Mouse (Mus musculus) macrophage (primary cell): Measurements from ENCODE around the gene Vim. TPM values are rescaled to one million over a fixed set of nuclear protein-coding genes. Genes with fewer than 3 reads are reported as not detected.

Source experiments
- H3K27ac ChIP-seq: fragments of 350-480 bp; formaldehyde crosslinking; 2 replicates; pipeline ENCODE4 v1.9.0; 2021
- H3K36me3 ChIP-seq: fragments of 350-480 bp; formaldehyde crosslinking; 2 replicates; pipeline ENCODE4 v1.9.0; 2021; ENCODE audit errors: inconsistent target
- H3K4me3 ChIP-seq: fragments of 350-480 bp; formaldehyde crosslinking; 2 replicates; pipeline ENCODE4 v1.9.0; 2021; ENCODE audit errors: inconsistent target
- H3K79me2 ChIP-seq: fragments of 350-480 bp; formaldehyde crosslinking; 2 replicates; pipeline ENCODE4 v1.9.0; 2021; ENCODE audit errors: inconsistent target
- WGBS: methylation state at CpG from one replicate; pipeline ENCODE4 v1.1.7; 2026; ENCODE audit warnings: inconsistent platforms; ENCODE audit not compliant: missing documents; 5-methylcytosine and 5-hydroxymethylcytosine counted together
- polyA plus RNA-seq: library from polyadenylated mRNA; stranded (reverse); fragments of 250-400 nt; gene quantifications from 3 replicates; pipeline ENCODE4 v1.2.4, GENCODE M21; 2018; ENCODE audit warnings: inconsistent platforms
- total RNA-seq, 78 experiments: library from RNA; depleted of rRNA; stranded (reverse); fragments of 250-400 nt; gene quantifications; 1 replicate in 9 of 78; 2 replicates in 24 of 78; 3 replicates in 43 of 78; 4 replicates in 2 of 78; pipeline ENCODE4 v1.2.4; 2018; ENCODE audit warnings: inconsistent platforms in 56 of 78

Vim gene
- total RNA-seq (2018; cell fraction: chromatin; rRNA removed) = 1,000 to 10,000 TPM in 11 of 26 experiments, 100 to 1,000 TPM in 15; 356 to 3,689 (median 853) TPM
- 1,000 to 10,000 TPM; 1,475 to 4,121 (median 2,080) TPM for total RNA-seq (2018; cell fraction: cytosol; rRNA removed)
- 1,000 to 10,000 TPM in 22 of 26 experiments, 100 to 1,000 TPM in 4; 768 to 3,052 (median 1,507) TPM for total RNA-seq (2018; cell fraction: nucleus; rRNA removed)
- 760 to 2,516 TPM (median 1,050 TPM) in 3 replicates for polyA plus RNA-seq

GRCm38 (mm10) chr2:13573408-13574065 lies at the start of gene Vim:
Gene Vim (plus strand): TSS chr2:13573927.
- H3K79me2 ChIP-seq = peaks cover 46% of the 10 kb centered on the region
- WGBS = under 1% methylated on average over 25 of the region's 26 CpGs
- peak within 1 kb of the TSS; percentile 83 for H3K4me3 ChIP-seq
- H3K27ac ChIP-seq = peak within 1 kb of the TSS; percentile 98
- peaks cover 18% of the 10 kb centered on the region for H3K36me3 ChIP-seq

GRCm38 (mm10) chr2:13526205-13526604 lies 47.5 kb upstream of the Vim start:
- no peak overlapping the region for H3K4me3 ChIP-seq
- 75% methylated on average over 2 of the region's 2 CpGs for WGBS
- no peaks in the 10 kb centered on the region for H3K79me2 ChIP-seq
- no peak overlapping the region for H3K27ac ChIP-seq
- no peaks in the 10 kb centered on the region for H3K36me3 ChIP-seq

- Histone ChIP-seq H3K4me3 (no peak overlapping the region), H3K27ac (no peak overlapping the region), H3K79me2 (no peaks in the 10 kb centered on the region), H3K36me3 (no peaks in the 10 kb centered on the region)
- WGBS = 100% methylated on average over 2 of the region's 2 CpGs
Measured at GRCm38 (mm10) chr2:13527125-13527524, 46.6 kb upstream of the Vim start.

- H3K4me3 ChIP-seq = no peak overlapping the region
- 88% methylated on average over 4 of the region's 4 CpGs for WGBS
- H3K79me2 ChIP-seq = no peaks in the 10 kb centered on the region
- H3K27ac ChIP-seq = no peak overlapping the region
- no peaks in the 10 kb centered on the region for H3K36me3 ChIP-seq
Measured at GRCm38 (mm10) chr2:13527531-13527930, 46.2 kb upstream of the Vim start.

DNA sequence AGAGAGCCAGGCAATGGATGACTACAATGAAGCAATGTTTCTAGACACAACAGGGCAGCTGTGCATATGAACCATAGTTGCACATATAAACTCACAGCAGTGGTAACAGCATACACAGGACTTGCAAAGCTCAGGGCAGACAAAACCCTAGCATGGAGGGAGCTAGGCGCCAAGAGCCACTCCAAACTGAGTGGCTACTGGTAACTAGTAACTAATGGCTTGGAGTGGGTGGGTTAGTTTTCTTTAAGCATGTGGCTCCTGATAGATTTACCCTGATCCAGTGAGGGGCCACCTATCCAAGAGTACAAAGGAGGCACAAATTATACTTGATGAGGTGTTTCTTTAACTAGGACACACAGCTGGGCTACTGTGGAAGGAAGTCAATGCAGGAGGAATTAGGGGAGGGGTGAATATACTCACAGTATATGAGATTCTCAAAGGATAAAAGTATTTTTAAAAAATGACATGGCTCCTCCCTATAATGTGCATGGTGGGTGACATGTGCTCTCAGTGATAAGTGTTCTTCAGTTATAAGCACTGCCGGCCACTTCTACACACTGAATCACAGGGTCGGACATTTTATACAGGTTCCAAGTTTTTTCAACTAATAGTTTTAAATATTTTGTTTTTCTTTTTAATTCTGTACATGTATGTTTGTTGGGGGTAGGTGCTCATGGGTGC lies 44.3 kb upstream of the Vim start:
- no peak overlapping the region for H3K27ac ChIP-seq
- no peak overlapping the region for H3K4me3 ChIP-seq
- WGBS = 89% methylated on average over 2 of the region's 3 CpGs
- no peaks in the 10 kb centered on the region for H3K36me3 ChIP-seq
- no peaks in the 10 kb centered on the region for H3K79me2 ChIP-seq

DNA sequence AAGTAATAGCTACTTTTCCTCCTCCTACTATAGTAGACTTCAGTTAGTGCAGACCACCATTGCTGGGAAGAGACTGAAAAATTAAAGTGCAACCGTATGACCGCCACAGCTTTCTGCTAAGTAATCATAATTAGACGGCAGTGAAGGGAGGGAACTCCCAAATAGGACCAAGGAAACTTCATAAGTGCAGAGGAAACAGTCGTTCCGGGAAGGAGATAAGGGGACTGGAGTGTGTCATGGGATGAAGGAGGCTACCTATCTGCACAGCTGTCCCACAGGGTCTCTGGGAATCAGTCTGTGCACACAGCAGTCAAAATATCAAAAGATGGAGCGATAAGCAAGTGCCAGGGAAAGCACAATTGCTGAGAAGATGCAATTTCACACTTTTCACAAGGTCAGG lies 43.1 kb upstream of the Vim start:
- no peaks in the 10 kb centered on the region for H3K36me3 ChIP-seq
- 92% methylated on average over 6 of the region's 6 CpGs for WGBS
- no peaks in the 10 kb centered on the region for H3K79me2 ChIP-seq
- H3K27ac ChIP-seq = no peak overlapping the region
- no peak overlapping the region for H3K4me3 ChIP-seq

GRCm38 (mm10) chr2:13536747-13537146 lies 37.0 kb upstream of the Vim start:
- Histone ChIP-seq H3K27ac (no peak overlapping the region), H3K36me3 (no peaks in the 10 kb centered on the region), H3K79me2 (peaks cover 19% of the 10 kb centered on the region; the same call in 1 of the 2 replicates), H3K4me3 (no peak overlapping the region)

DNA sequence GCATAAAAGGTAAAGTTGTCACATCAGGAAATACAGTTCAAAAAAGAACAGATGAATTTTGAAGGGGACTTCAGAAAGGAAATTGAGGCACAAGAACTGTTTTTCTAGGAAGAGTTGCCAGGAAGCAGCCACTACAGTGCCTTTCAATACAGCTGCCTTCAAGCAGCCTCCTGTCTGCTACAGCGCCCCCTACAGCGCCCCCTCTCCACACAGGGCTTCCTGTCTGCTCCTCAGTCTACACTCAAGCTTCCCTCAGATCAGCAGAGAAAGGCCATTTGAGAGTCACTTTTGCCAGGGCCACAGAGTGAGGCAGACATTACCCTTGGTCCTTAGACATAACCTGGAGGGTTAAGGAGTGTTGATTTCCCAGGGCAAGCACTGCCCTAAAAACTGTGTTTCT lies 36.0 kb upstream of the Vim start:
- Histone ChIP-seq H3K36me3 (no peaks in the 10 kb centered on the region), H3K79me2 (peaks cover 29% of the 10 kb centered on the region; the same call in 1 of the 2 replicates), H3K4me3 (no peak overlapping the region), H3K27ac (peak overlapping the region; percentile 94)
- WGBS = 29% methylated on average over 2 of the region's 2 CpGs

- Histone ChIP-seq H3K79me2 (peaks cover 31% of the 10 kb centered on the region; the same call in 1 of the 2 replicates), H3K27ac (peak overlapping the region; percentile 94), H3K36me3 (no peaks in the 10 kb centered on the region), H3K4me3 (no peak overlapping the region)
- 13% methylated on average over 2 of the region's 2 CpGs for WGBS
Measured at GRCm38 (mm10) chr2:13538258-13538657, 35.5 kb upstream of the Vim start.

- Histone ChIP-seq H3K36me3 (no peaks in the 10 kb centered on the region), H3K4me3 (no peak overlapping the region), H3K27ac (peak overlapping the region; percentile 94), H3K79me2 (peaks cover 31% of the 10 kb centered on the region; the same call in 1 of the 2 replicates)
- WGBS = 62% methylated on average over 6 of the region's 6 CpGs
Measured at GRCm38 (mm10) chr2:13538704-13539377, 34.9 kb upstream of the Vim start.

DNA sequence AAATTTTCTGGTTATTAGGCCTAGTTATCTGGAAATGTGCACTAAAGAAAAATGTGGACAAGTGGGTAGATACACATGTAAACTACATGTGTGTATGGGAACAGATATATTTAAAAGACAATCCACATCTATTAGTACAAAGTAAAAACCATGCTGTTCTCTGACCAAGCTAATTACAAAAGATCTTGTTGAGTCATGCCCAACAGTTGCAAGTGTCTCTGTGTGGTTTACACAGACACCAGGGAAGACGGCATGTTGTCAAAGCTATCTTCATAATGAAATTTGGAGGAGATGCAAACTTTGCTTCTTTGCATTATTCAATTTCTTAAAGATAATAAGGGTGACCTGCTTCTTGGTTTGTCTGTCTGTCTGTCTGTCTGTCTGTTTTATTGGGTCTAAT lies 33.9 kb upstream of the Vim start:
- H3K27ac ChIP-seq = peak overlapping the region; percentile 94
- H3K4me3 ChIP-seq = no peak overlapping the region
- no peaks in the 10 kb centered on the region for H3K36me3 ChIP-seq
- peaks cover 31% of the 10 kb centered on the region; the same call in 1 of the 2 replicates for H3K79me2 ChIP-seq
- 0% methylated on average over 1 of the region's 1 CpGs for WGBS

- H3K27ac ChIP-seq = peak overlapping the region; percentile 86
- H3K4me3 ChIP-seq = peak overlapping the region; percentile 50
- 6% methylated on average over 7 of the region's 8 CpGs for WGBS
- no peaks in the 10 kb centered on the region for H3K36me3 ChIP-seq
- H3K79me2 ChIP-seq = peaks cover 27% of the 10 kb centered on the region; the same call in 1 of the 2 replicates
Measured at GRCm38 (mm10) chr2:13543519-13544124, 30.1 kb upstream of the Vim start.

GRCm38 (mm10) chr2:13544193-13544824 lies 29.4 kb upstream of the Vim start, which contains the start of gene Trdmt1:
Gene Trdmt1 (minus strand): TSS chr2:13544668.
- peaks cover 27% of the 10 kb centered on the region; the same call in 1 of the 2 replicates for H3K79me2 ChIP-seq
- no peaks in the 10 kb centered on the region for H3K36me3 ChIP-seq
- WGBS = under 1% methylated on average over 27 of the region's 39 CpGs
- peak within 1 kb of the TSS; percentile 50 for H3K4me3 ChIP-seq
- H3K27ac ChIP-seq = peak within 1 kb of the TSS; percentile 86

DNA sequence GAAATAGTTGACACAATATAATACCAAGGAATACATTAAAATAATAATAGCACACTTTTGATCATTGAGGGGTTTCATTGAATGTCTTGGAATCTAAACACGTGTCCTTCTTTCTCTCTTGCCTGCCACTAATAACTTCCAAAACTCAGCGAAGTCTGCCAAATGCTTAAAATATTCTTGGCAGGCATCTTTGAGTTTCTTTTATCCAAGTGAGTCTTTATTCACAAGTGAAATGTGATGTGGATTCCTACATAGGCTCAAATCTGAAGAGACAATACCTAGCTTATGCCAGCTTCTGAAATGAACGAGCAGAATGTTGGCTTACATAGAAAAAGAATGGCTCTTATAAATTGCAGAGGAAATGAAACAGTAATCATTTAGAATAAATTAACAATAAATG lies 25.0 kb upstream of the Vim start:
- no peak overlapping the region for H3K4me3 ChIP-seq
- no peaks in the 10 kb centered on the region for H3K79me2 ChIP-seq
- 97% methylated on average over 3 of the region's 3 CpGs for WGBS
- no peaks in the 10 kb centered on the region for H3K36me3 ChIP-seq
- no peak overlapping the region for H3K27ac ChIP-seq
